Mouse (Mus musculus): ENCODE measurements at regions not wholly inside any gene's neighbourhood (a gene's known extent, or its start where the extent isn't known, plus 50 kb on each side); places are given as distances from the start of the nearest gene placed in this dataset.

DNA sequence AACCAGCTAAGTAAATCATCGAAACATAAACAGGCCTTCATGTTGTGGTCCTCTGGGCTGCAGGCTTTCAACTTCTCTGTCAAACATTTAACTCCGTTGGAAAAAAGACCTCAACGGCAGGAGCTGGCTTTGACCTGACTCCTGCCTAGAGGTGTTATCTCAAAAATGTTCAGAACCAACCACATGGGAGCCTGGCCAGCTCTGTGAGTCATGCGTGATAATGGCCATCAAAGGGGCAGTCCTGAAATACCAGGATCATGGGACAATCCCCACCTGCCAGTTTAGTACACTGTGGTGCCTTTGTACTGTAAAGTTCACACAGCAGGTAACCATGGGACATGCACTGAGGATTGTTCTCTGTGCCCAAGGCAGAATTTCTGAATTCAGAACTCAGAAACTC, 251.4 kb upstream of the Mon1b start:
- H3K4me1 ChIP-seq: 0 out of 2 replicates have a peak, but pooled peaks cover 3% of the 10 kb centered on the region
- H3K9me3 ChIP-seq: no peaks in the 10 kb centered on the region
- no peak overlapping the region for H3K9ac ChIP-seq
- WGBS: 31% methylated on average over 4 of the region's 4 CpGs
- no peak overlapping the region for H3K27ac ChIP-seq
- ATAC-seq (ENCODE audit: low FRiP score, low read depth): no peak
- no peak overlapping the region for H3K4me2 ChIP-seq (replicated peaks)
- no peak overlapping the region for H3K4me3 ChIP-seq
- H3K36me3 ChIP-seq: no peaks in the 10 kb centered on the region
- no peaks in the 10 kb centered on the region for H3K27me3 ChIP-seq

DNA sequence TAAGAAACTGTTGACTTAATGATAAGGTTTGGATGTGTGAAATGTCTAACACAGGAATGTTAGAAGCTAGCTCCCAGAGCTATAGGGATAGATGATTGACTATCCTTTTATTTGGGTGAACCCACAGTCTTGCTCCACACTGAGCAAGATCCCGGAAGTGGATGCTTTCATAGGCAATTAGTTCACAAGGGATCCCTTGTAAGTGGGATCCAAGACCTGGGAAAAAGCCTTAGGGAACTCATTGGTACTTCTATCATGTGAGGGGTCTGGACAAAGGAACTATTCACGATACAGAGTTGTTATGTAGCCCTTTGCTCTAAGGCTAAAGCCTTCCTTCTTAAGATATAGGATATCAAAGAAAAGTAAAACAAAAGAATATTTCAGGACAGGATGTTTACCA, 245.9 kb upstream of the Mon1b start:
- H3K4me2 ChIP-seq (replicated peaks): no peak overlapping the region

DNA sequence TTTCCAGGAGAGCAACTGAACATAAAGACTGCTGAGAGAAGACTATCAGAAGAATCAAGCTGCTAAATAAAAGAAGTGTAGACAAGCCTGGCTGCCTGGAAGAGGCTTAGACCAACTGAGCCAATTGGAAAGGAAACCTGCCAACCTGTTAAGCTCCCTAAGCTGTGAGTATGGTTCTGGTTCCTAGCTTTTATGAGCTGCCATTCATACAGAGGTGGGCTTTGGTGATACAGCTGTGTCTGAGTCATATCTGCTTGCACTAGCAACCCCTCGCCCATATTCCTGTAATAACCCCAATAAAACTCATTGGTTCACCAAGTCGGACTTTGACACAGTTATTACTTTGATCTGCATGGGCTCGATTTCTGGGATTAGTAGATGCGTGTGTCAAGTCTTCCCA, 245.3 kb upstream of the Mon1b start:
- H3K27me3 ChIP-seq: no peaks in the 10 kb centered on the region
- peak; percentile 67 for ATAC-seq (ENCODE audit: low FRiP score, low read depth)
- 42% methylated on average over 4 of the region's 4 CpGs for WGBS
- H3K36me3 ChIP-seq: no peaks in the 10 kb centered on the region
- no peak overlapping the region for H3K9ac ChIP-seq
- H3K27ac ChIP-seq: no peak overlapping the region
- no peaks in the 10 kb centered on the region for H3K9me3 ChIP-seq
- peaks cover 10% of the 10 kb centered on the region; the same call in 1 of the 2 replicates for H3K4me1 ChIP-seq
- H3K4me3 ChIP-seq: no peak overlapping the region
- H3K4me2 ChIP-seq (replicated peaks): no peak overlapping the region

More for the DNA sequence above, 245.9 kb upstream of the Mon1b start:
- WGBS: 60% methylated on average over 2 of the region's 2 CpGs
- no peak overlapping the region for H3K27ac ChIP-seq
- ATAC-seq (ENCODE audit: low FRiP score, low read depth): no peak
- H3K4me1 ChIP-seq: peaks cover 10% of the 10 kb centered on the region; the same call in 1 of the 2 replicates
- no peaks in the 10 kb centered on the region for H3K27me3 ChIP-seq
- no peak overlapping the region for H3K9ac ChIP-seq
- H3K9me3 ChIP-seq: no peaks in the 10 kb centered on the region
- H3K36me3 ChIP-seq: no peaks in the 10 kb centered on the region
- H3K4me3 ChIP-seq: no peak overlapping the region

DNA sequence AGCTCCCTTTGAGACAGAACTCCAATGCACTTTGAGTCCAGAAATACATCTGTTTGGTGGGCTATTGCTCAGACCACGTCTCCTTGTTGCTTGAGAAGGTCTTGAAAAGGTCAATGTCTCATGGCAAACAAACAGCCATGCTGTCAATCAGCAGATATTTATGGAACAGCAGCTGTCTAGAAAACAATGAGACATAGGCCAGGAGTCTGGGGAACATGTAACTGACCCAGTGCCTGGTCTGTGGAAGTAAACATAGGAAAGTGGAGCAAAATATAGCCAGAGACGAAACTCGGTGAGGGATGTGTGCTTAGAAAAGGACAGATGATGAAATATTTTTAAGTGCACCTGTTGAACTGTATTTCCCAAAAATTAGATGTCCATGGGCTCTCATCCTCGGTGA, 241.1 kb upstream of the Mon1b start:
- peaks cover 10% of the 10 kb centered on the region; the same call in 1 of the 2 replicates for H3K4me1 ChIP-seq
- ATAC-seq (ENCODE audit: low FRiP score, low read depth): peak; percentile 44; the same call in 1 of the 2 replicates
- H3K4me2 ChIP-seq (replicated peaks): no peak overlapping the region
- H3K4me3 ChIP-seq: no peak overlapping the region
- no peaks in the 10 kb centered on the region for H3K27me3 ChIP-seq
- no peaks in the 10 kb centered on the region for H3K36me3 ChIP-seq
- H3K9me3 ChIP-seq: no peaks in the 10 kb centered on the region
- no peak overlapping the region for H3K27ac ChIP-seq
- 74% methylated on average over 4 of the region's 4 CpGs for WGBS
- no peak overlapping the region for H3K9ac ChIP-seq

DNA sequence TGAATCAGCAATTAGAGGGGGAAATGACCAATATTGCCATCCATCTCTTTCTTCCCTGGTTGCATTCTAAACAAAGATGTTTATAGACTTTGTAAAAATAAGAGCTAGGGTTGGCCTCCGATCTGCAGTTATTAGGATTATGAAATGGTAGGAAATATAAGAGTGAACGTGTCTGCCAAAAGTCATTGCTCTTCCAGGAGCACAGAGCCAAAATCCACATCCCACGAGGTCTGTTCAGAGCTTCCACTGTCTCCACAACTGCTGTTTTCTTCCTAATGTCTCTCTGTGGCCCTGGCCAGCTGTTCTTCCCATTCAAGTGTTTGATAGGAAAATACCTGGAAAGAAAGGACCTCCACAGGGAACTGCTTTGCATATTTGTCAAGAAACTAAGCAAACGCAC, 230.2 kb upstream of the Mon1b start:
- Histone ChIP-seq H3K4me1 (no peaks in the 10 kb centered on the region), H3K27ac (no peak overlapping the region), H3K4me3 (no peak overlapping the region), H3K9me3 (no peaks in the 10 kb centered on the region), H3K27me3 (no peaks in the 10 kb centered on the region), H3K36me3 (no peaks in the 10 kb centered on the region), H3K4me2 (replicated peaks) (no peak overlapping the region), H3K9ac (no peak overlapping the region)
- no peak for ATAC-seq (ENCODE audit: low FRiP score, low read depth)
- 54% methylated on average over 4 of the region's 4 CpGs for WGBS

GRCm38 (mm10) chr8:113419352-113419751, 216.0 kb upstream of the Mon1b start:
- no peak overlapping the region for H3K4me3 ChIP-seq
- H3K27ac ChIP-seq: no peak overlapping the region
- H3K4me2 ChIP-seq (replicated peaks): no peak overlapping the region
- H3K9me3 ChIP-seq: no peaks in the 10 kb centered on the region
- 0 out of 2 replicates have a peak, but pooled peaks cover 6% of the 10 kb centered on the region for H3K27me3 ChIP-seq
- ATAC-seq (ENCODE audit: low FRiP score, low read depth): no peak
- H3K36me3 ChIP-seq: no peaks in the 10 kb centered on the region
- 81% methylated on average over 3 of the region's 3 CpGs for WGBS
- no peak overlapping the region for H3K9ac ChIP-seq
- H3K4me1 ChIP-seq: no peaks in the 10 kb centered on the region

DNA sequence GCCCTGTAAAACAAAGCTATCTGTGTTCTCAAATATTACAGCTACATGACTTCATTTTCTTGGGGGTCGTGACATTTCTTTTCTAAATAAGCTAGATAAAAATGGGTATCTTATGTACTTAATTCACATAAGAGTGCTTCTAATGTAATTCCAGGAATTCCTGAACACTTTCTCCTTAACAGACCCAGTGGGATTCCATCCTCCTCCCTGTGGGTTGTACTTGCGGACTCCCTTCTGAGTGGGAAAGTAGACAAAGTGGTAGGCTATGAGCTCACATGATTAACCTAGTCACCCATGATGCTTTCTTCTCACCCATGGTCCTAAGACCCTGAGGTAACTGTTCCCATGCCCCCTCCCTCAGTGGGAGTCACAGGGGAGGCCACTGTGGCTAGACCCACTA, 212.7 kb upstream of the Mon1b start:
- Histone ChIP-seq H3K36me3 (no peaks in the 10 kb centered on the region), H3K27ac (no peak overlapping the region), H3K4me1 (no peaks in the 10 kb centered on the region), H3K27me3 (no peaks in the 10 kb centered on the region), H3K4me3 (no peak overlapping the region), H3K9ac (no peak overlapping the region), H3K4me2 (replicated peaks) (no peak overlapping the region), H3K9me3 (no peaks in the 10 kb centered on the region)
- 82% methylated on average over 2 of the region's 2 CpGs for WGBS
- no peak for ATAC-seq (ENCODE audit: low FRiP score, low read depth)

- H3K36me3 ChIP-seq: no peaks in the 10 kb centered on the region
- no peaks in the 10 kb centered on the region for H3K4me1 ChIP-seq
- ATAC-seq (ENCODE audit: low FRiP score, low read depth): no peak
- WGBS: 67% methylated on average over 7 of the region's 7 CpGs
- H3K27ac ChIP-seq: no peak overlapping the region
- H3K4me2 ChIP-seq (replicated peaks): no peak overlapping the region
- H3K9ac ChIP-seq: no peak overlapping the region
- H3K27me3 ChIP-seq: no peaks in the 10 kb centered on the region
- no peak overlapping the region for H3K4me3 ChIP-seq
- H3K9me3 ChIP-seq: no peaks in the 10 kb centered on the region
These were observed 196.3 kb upstream of the Mon1b start for GRCm38 (mm10) chr8:113439088-113439487.

GRCm38 (mm10) chr8:113454022-113454421, 181.4 kb upstream of the Mon1b start:
- H3K9ac ChIP-seq: no peak overlapping the region
- WGBS: 76% methylated on average over 2 of the region's 2 CpGs
- no peak for ATAC-seq (ENCODE audit: low FRiP score, low read depth)
- H3K27ac ChIP-seq: no peak overlapping the region
- no peaks in the 10 kb centered on the region for H3K9me3 ChIP-seq
- H3K4me3 ChIP-seq: no peak overlapping the region
- no peaks in the 10 kb centered on the region for H3K36me3 ChIP-seq
- H3K4me2 ChIP-seq (replicated peaks): no peak overlapping the region
- H3K27me3 ChIP-seq: no peaks in the 10 kb centered on the region
- H3K4me1 ChIP-seq: no peaks in the 10 kb centered on the region

DNA sequence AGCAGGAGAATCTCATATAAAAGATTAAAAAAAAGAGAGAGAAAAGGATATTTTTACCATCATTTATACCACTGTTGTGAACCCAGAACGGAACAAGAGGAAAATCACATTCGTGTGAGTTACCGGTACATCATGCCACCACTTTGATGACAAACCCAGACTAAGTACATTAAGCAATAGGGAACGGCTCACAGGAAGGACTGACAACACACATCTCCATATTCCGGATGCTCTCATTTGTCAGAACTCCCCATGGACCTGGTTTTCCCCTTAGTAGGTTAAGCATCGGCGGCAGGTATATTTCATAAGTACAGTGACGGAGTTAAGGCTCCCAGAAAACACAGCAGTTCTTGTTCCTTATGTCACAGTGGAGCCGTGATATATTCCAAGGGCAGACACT, 170.8 kb upstream of the Mon1b start:
- H3K4me3 ChIP-seq: no peak overlapping the region
- no peaks in the 10 kb centered on the region for H3K4me1 ChIP-seq
- no peak overlapping the region for H3K27ac ChIP-seq
- H3K9ac ChIP-seq: no peak overlapping the region
- no peak overlapping the region for H3K4me2 ChIP-seq (replicated peaks)
- H3K27me3 ChIP-seq: no peaks in the 10 kb centered on the region
- H3K9me3 ChIP-seq: no peaks in the 10 kb centered on the region
- no peak for ATAC-seq (ENCODE audit: low FRiP score, low read depth)
- WGBS: 81% methylated on average over 9 of the region's 9 CpGs
- no peaks in the 10 kb centered on the region for H3K36me3 ChIP-seq

GRCm38 (mm10) chr8:113465156-113465555, 170.2 kb upstream of the Mon1b start:
- Histone ChIP-seq H3K27me3 (no peaks in the 10 kb centered on the region), H3K36me3 (no peaks in the 10 kb centered on the region), H3K9ac (no peak overlapping the region), H3K4me1 (no peaks in the 10 kb centered on the region), H3K27ac (no peak overlapping the region), H3K9me3 (no peaks in the 10 kb centered on the region), H3K4me3 (no peak overlapping the region), H3K4me2 (replicated peaks) (no peak overlapping the region)
- ATAC-seq (ENCODE audit: low FRiP score, low read depth): no peak
- 77% methylated on average over 11 of the region's 11 CpGs for WGBS

DNA sequence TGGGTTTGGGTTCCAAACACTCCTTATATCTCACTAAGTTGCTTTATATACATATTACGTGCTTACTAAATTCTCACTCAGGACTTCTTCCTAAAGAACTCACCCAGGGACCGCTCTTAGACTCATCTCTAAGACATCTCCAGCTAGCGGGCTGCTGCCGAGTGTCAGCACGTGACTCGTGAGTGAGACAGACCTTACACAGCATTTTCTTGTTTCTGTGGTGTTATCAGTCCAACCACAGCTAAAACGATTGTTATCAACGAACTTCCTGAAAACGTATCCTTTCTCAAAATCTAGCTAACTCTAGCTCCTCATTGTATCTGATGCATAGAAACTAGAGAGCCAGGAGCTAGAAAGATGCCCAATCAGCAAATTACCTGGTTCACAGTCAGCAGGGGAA, 168.7 kb upstream of the Mon1b start:
- no peak for ATAC-seq (ENCODE audit: low FRiP score, low read depth)
- Histone ChIP-seq H3K27me3 (no peaks in the 10 kb centered on the region), H3K9me3 (no peaks in the 10 kb centered on the region), H3K27ac (no peak overlapping the region), H3K9ac (no peak overlapping the region), H3K4me2 (replicated peaks) (no peak overlapping the region), H3K4me3 (no peak overlapping the region), H3K36me3 (no peaks in the 10 kb centered on the region), H3K4me1 (no peaks in the 10 kb centered on the region)
- WGBS: 89% methylated on average over 9 of the region's 9 CpGs

DNA sequence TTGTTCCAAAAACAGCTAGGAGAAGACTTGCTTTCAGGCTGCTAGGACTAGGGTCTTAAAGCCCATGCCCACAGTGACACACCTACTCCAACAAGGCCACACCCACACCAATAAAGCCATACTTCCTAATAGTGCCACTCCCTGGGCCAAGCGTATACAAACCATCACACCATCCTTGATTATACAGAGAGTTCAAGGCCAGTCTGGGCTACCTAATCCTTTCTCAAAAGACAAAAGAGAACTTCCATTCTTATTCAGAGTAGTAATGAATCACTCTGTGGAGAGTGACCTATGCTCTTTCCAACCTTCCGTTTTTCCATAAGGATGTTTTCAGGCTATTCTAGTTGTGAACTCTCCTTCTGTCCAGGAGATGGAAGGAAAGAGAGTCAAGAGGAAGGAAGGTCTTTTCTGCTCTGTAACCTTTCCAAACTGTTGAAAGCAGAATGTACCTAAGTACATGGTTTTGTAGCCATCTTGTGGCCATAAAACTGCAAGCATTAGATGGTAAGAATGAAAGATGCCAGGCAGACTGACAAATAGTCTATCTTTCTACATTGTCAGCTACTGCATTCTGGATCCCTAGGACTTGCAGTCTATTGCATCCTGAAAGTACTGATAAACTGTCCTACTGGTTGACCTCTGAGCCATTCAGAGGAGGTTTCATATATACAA, 145.8 kb upstream of the Mon1b start:
- H3K27ac ChIP-seq: no peak overlapping the region
- H3K4me3 ChIP-seq: no peak overlapping the region
- H3K9ac ChIP-seq: no peak overlapping the region
- 87% methylated on average over 2 of the region's 2 CpGs for WGBS
- H3K4me2 ChIP-seq (replicated peaks): no peak overlapping the region
- no peaks in the 10 kb centered on the region for H3K27me3 ChIP-seq
- H3K36me3 ChIP-seq: no peaks in the 10 kb centered on the region
- no peak for ATAC-seq (ENCODE audit: low FRiP score, low read depth)
- H3K4me1 ChIP-seq: no peaks in the 10 kb centered on the region
- H3K9me3 ChIP-seq: no peaks in the 10 kb centered on the region

Measured in limb, embryonic 13.5 days (tissue).